Mouse (Mus musculus): Measurements from ENCODE around the gene Mri1.

The Mri1 gene

DNA sequence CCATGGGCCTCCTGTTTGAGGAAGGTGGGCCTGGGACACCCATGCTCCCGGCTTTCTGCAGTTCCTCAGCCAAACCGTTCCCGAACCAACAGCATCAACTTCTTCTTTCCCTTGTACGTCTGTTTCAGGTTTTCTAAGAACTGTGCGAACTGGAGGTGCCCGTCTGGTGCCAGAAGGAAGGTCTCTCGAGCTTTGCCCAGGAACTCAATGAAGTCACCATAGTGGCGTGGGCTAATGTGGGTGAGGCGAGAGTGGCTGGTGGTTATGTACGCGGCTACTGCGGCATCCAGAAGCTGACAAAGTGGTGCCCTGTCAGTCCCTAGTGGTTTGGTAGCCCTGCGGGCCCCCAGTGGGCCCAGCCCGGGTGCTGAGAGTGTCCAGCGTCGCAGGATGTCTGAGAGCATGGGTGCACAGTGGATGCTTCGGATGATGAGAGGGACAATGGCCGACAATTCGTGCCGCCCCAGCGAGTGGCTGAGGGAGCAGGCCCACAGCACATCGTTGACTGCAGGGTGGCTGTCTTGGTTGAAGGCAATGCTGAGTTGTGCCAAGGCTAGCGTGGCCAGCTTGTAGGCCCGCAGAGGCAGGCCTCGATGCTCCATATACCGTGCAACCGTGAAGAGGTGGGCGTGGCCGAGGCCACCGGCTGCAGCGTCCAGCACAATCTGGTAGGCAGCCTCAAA lies 45.1 kb downstream of the Mri1 start:
- no peak for TF ChIP-seq NANOG (IDR thresholded peaks at IDR 0.05; ENCODE audit: borderline replicate concordance, low read length)
- TF ChIP-seq POU5F1 (IDR thresholded peaks at IDR 0.05; ENCODE audit: borderline replicate concordance, low read length), result no peak
- no peak for TF ChIP-seq CTCF (conservative IDR thresholded peaks at IDR 0.05; ENCODE audit: low read length)

DNA sequence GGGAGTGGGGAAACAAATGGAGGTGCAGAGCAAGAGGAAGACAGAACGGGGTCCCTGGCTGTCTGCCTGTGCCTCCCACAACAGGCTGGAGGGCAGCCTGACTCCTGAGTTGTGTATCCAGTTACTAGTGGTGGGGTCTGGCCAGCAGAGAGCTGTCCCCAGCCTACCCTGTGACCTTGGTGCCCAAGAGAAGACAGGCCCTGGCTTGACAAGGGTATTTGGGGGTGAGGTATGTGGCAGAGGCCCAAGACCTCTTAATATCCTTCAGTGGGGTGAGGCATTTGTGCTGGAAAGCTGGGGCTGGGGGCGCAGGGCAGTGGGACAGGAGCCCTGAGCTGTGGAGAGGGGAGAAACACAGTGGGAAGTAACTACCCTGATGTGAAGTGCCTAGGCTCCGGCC lies 45.9 kb downstream of the Mri1 start:
- Histone ChIP-seq H3K27me3 (ENCODE audit: insufficient read depth, low read length) (no peaks in the 10 kb centered on the region), H3K9me3 (ENCODE audit: low read length) (no peaks in the 10 kb centered on the region), H3K4me1 (replicated peaks; ENCODE audit: low read depth, low read length) (peaks cover 61% of the 10 kb centered on the region), H3K36me3 (ENCODE audit: insufficient read depth, low read length) (peaks cover 83% of the 10 kb centered on the region), H3K4me3 (replicated peaks; ENCODE audit: low read length) (no peak overlapping the region)
- TF ChIP-seq CTCF (conservative IDR thresholded peaks at IDR 0.05; ENCODE audit: low read length) (no peak), NANOG (IDR thresholded peaks at IDR 0.05; ENCODE audit: borderline replicate concordance, low read length) (no peak), POU5F1 (IDR thresholded peaks at IDR 0.05; ENCODE audit: borderline replicate concordance, low read length) (no peak)

More for the DNA sequence above, 45.1 kb downstream of the Mri1 start:
- Histone ChIP-seq H3K9me3 (ENCODE audit: low read length) (no peaks in the 10 kb centered on the region), H3K27me3 (ENCODE audit: insufficient read depth, low read length) (no peaks in the 10 kb centered on the region), H3K4me3 (replicated peaks; ENCODE audit: low read length) (0 out of 2 replicates have a peak overlapping the region, but pooled peaks have one; percentile 32), H3K4me1 (replicated peaks; ENCODE audit: low read depth, low read length) (peaks cover 57% of the 10 kb centered on the region), H3K36me3 (ENCODE audit: insufficient read depth, low read length) (peaks cover 86% of the 10 kb centered on the region)

DNA sequence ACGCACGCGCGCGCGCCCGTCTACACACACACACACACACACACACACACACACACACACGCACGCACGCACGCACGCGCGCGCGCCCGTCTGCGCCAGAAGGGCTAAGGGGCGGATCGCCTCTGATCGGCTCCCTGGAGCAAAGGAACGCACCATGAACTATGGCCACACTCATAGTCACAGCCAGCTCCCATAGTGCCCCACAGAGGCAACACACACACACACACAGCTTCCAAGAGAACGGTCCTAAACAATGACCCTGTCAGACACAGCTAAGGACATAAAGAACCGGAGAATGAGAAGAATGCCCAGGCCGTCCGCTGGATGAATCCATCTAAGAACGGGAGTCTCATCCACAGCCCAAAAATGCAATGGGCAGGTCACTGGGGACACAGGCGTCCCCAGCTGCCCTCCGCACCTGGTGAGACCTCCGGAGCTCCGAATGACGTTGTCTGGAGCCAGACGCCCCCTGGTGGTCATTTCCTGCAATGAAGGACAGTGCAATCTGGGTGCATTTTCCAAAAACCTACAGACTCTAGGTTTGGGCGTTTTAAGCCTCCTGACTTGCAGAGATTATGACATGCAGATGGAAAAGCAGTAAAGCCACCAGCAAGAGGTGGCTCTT lies 46.8 kb downstream of the Mri1 start:
- H3K9me3 ChIP-seq (ENCODE audit: low read length), result no peaks in the 10 kb centered on the region
- peaks cover 69% of the 10 kb centered on the region for H3K4me1 ChIP-seq (replicated peaks; ENCODE audit: low read depth, low read length)
- TF ChIP-seq CTCF (conservative IDR thresholded peaks at IDR 0.05; ENCODE audit: low read length), result peak; percentile 72
- TF ChIP-seq NANOG (IDR thresholded peaks at IDR 0.05; ENCODE audit: borderline replicate concordance, low read length), result no peak
- peaks cover 83% of the 10 kb centered on the region for H3K36me3 ChIP-seq (ENCODE audit: insufficient read depth, low read length)
- H3K27me3 ChIP-seq (ENCODE audit: insufficient read depth, low read length), result no peaks in the 10 kb centered on the region
- H3K4me3 ChIP-seq (replicated peaks; ENCODE audit: low read length), result peak overlapping the region; percentile 51; the same call in 1 of the 2 replicates

DNA sequence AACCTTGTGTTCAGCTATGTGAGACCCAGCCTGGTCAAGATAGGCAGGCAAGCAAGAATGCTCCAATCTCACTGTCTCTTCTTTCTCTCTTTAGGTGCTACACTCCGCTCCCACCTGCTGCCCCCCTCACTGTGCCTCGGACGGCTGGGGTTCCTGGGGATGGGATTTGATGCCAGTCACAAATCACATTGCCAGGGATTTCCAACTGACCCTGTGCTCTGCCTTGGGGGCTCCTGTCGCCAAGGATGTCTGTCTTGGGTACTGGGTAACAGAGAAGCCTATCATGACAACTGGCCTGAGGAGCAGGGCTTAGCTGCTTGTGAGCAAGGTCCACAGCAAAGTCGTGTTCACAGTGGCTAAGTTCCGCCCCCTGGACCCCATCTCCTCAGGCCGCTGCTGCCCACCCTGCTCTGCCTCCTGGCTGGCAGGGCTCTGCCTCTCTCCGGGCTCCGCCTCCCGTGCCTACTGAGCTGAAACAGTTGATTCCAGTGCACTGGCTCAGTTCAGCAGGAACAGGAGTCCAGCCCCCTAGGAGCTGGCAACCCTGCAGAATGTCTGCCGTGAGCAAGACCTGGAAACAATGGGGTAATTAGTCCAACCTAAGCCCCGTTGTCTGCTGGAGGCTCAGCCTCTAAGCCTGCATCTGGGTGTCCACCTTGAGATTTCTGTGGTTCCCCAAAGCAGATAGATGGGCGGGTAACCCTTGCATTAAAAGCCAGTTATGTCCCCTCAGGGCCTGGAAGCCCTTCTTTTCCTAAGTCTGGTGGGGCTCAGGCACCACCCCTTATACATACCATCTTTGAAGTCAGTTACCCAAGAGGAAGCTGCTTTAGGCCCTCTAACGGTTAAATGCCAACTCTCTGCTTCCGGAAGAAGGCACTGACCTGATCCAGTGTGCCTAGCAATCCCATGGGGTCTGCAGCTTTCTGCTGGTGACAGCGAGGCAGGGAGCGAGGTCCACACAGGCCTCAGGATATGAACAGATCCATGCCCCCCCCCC lies 48.4 kb downstream of the Mri1 start:
- Histone ChIP-seq H3K36me3 (ENCODE audit: insufficient read depth, low read length) (peaks cover 74% of the 10 kb centered on the region), H3K9me3 (ENCODE audit: low read length) (no peaks in the 10 kb centered on the region), H3K4me3 (replicated peaks; ENCODE audit: low read length) (peak overlapping the region; percentile 26; the same call in 1 of the 2 replicates), H3K27me3 (ENCODE audit: insufficient read depth, low read length) (no peaks in the 10 kb centered on the region), H3K4me1 (replicated peaks; ENCODE audit: low read depth, low read length) (peaks cover 76% of the 10 kb centered on the region)
- TF ChIP-seq POU5F1 (IDR thresholded peaks at IDR 0.05; ENCODE audit: borderline replicate concordance, low read length), result no peak

DNA sequence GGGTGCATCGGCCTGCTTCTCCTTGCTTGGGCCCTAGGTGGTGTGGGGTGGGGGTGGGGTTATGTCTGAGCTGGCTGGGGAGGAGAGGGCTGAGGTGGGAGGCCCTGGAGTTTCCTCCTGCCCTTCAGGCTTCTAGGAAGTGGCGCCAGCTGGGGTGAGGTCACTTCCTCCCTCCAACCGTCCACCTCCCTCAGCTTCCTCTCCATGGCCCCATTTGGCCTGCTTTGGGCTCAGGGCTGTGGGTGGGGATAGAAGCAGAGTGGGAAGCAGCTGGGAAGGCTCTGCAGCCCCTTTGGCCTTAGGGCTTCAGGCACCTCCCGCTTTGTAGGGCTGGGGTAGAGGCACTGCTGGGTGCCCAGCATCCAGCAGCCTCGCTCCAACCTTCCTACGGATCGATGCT lies 49.3 kb downstream of the Mri1 start:
- peaks cover 65% of the 10 kb centered on the region for H3K36me3 ChIP-seq (ENCODE audit: insufficient read depth, low read length)
- peak overlapping the region; percentile 45 for H3K4me3 ChIP-seq (replicated peaks; ENCODE audit: low read length)
- peaks cover 81% of the 10 kb centered on the region for H3K4me1 ChIP-seq (replicated peaks; ENCODE audit: low read depth, low read length)
- no peaks in the 10 kb centered on the region for H3K9me3 ChIP-seq (ENCODE audit: low read length)
- no peaks in the 10 kb centered on the region for H3K27me3 ChIP-seq (ENCODE audit: insufficient read depth, low read length)
- TF ChIP-seq CTCF (conservative IDR thresholded peaks at IDR 0.05; ENCODE audit: low read length), result no peak
- no peak for TF ChIP-seq NANOG (IDR thresholded peaks at IDR 0.05; ENCODE audit: borderline replicate concordance, low read length)
- no peak for TF ChIP-seq POU5F1 (IDR thresholded peaks at IDR 0.05; ENCODE audit: borderline replicate concordance, low read length)

DNA sequence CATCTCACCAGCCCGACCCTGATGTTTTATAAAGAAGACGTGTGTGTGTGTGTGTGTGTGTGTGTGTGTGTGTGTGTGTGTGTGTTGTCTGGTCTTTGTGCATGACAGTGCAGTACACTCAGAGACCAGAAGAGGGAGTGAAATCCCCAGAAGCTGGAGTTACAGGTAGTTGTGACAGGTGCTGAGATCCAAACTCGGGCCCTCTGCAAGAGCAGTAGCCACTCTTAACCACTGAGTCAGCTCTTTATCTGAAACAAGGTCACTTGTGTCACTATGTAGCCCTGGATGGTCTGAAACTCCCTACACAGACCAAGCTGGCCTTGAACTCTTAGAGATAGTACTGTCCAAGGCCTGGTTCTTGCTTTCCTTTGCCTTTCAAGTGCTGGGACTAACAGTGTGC lies 50.5 kb downstream of the Mri1 start:
- Histone ChIP-seq H3K9me3 (ENCODE audit: low read length) (no peaks in the 10 kb centered on the region), H3K4me3 (replicated peaks; ENCODE audit: low read length) (no peak overlapping the region), H3K27me3 (ENCODE audit: insufficient read depth, low read length) (peaks cover 5% of the 10 kb centered on the region), H3K4me1 (replicated peaks; ENCODE audit: low read depth, low read length) (peaks cover 82% of the 10 kb centered on the region), H3K36me3 (ENCODE audit: insufficient read depth, low read length) (peaks cover 62% of the 10 kb centered on the region)
- no peak for TF ChIP-seq POU5F1 (IDR thresholded peaks at IDR 0.05; ENCODE audit: borderline replicate concordance, low read length)
- TF ChIP-seq CTCF (conservative IDR thresholded peaks at IDR 0.05; ENCODE audit: low read length), result peak; percentile 21; the same call in 1 of the 2 replicates

DNA sequence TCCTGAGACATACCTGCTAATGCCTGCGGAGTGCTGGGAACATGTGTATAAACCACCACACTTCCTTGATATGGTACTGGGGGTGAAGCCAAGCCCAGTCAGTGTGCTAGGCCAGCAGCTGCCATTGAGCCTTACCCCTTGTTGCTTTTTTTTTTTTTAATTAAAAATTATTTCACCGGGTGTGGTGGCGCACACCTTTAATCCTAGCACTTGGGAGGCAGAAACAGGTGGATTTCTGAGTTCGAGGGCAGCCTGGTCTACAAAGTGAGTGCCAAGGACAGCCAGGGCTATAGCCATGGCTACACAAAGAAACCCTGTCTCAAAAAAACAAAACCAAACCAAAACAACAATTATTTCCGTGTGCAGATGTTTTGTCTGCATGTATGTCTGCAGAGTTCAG lies 52.1 kb downstream of the Mri1 start:
- H3K9me3 ChIP-seq (ENCODE audit: low read length), result no peaks in the 10 kb centered on the region
- H3K27me3 ChIP-seq (ENCODE audit: insufficient read depth, low read length), result peaks cover 8% of the 10 kb centered on the region
- peaks cover 76% of the 10 kb centered on the region for H3K4me1 ChIP-seq (replicated peaks; ENCODE audit: low read depth, low read length)
- no peak overlapping the region for H3K4me3 ChIP-seq (replicated peaks; ENCODE audit: low read length)
- no peak for TF ChIP-seq NANOG (IDR thresholded peaks at IDR 0.05; ENCODE audit: borderline replicate concordance, low read length)
- no peak for TF ChIP-seq CTCF (conservative IDR thresholded peaks at IDR 0.05; ENCODE audit: low read length)
- no peak for TF ChIP-seq POU5F1 (IDR thresholded peaks at IDR 0.05; ENCODE audit: borderline replicate concordance, low read length)
- H3K36me3 ChIP-seq (ENCODE audit: insufficient read depth, low read length), result peaks cover 51% of the 10 kb centered on the region

All from E14TG2a.4 (cell line).